Mouse (Mus musculus) cortical plate, adult 2 months (tissue): Measurements from ENCODE around the gene Fam189a1.

Experiments
- CTCF ChIP-seq: fragments of 200-500 bp; IDR thresholded peaks from 2 replicates; pipeline ENCODE4 v1.5.1; 2011; ENCODE audit warnings: mild to moderate bottlenecking, control low read depth, low read length; ENCODE audit not compliant: insufficient read depth; ENCODE audit errors: extremely low read depth
- POLR2A ChIP-seq: fragments of 200-500 bp; IDR thresholded peaks from 2 replicates; pipeline ENCODE4 v1.6.1; 2011; ENCODE audit warnings: mild to moderate bottlenecking, low read length, control low read depth; ENCODE audit not compliant: insufficient read depth; ENCODE audit errors: extremely low read depth

DNA sequence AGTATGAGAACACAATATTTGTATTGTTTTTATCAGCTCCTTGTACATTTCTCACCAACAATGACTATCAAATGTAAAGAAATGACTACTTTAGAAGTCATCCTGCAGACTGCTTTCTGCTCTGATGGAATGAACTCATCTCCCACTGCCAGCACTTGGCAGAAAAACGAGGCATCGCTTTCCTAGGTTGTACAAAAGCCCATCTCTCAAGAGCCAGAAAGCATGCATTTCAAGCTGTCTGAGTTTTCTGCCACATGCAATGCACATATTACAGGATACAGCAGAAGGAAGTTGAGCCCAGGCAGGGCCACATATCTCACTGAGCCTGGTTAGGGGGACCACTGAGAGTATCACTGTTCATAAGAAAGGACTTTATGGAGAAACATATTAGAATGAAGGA is 256.1 kb downstream of the Fam189a1 start:
- TF ChIP-seq CTCF (no peak), POLR2A (no peak)
